Mouse (Mus musculus): Measurements from ENCODE around the gene Pfn3. TPM values are rescaled to one million over a fixed set of nuclear protein-coding genes. Genes with fewer than 3 reads are reported as not detected.

The Pfn3 gene
- total and polyA plus RNA-seq, 3 experiments, result not detected

GRCm38 (mm10) chr13:55411826-55412225 is 3.2 kb downstream of the Pfn3 start:
- TF ChIP-seq SMC3 (IDR thresholded peaks at IDR 0.05; ENCODE audit: low read depth, low read length), result no peak
- TF ChIP-seq IRF4 (IDR thresholded peaks at IDR 0.05; ENCODE audit: low read depth, low read length), result no peak
- TF ChIP-seq ZKSCAN1 (IDR thresholded peaks at IDR 0.05; ENCODE audit: borderline replicate concordance, low read depth, low read length), result no peak
- no peak for TF ChIP-seq E2F4 (IDR thresholded peaks at IDR 0.05; ENCODE audit: insufficient replicate concordance, low read depth, low read length)
- TF ChIP-seq MAFK (IDR thresholded peaks at IDR 0.05; ENCODE audit: insufficient replicate concordance, low read length), result no peak
- TF ChIP-seq CTCF (conservative IDR thresholded peaks at IDR 0.05 in 1 of 2, IDR thresholded peaks at IDR 0.05 in 1 of 2; ENCODE audit: low read depth in 2 of 2, low read length in 2 of 2), result no peak
- no peak for TF ChIP-seq TCF12 (IDR thresholded peaks at IDR 0.05; ENCODE audit: low read depth, low read length)
- no peak for TF ChIP-seq JUND (conservative IDR thresholded peaks at IDR 0.05; ENCODE audit: low read depth, low read length)
- no peak for TF ChIP-seq JUN (IDR thresholded peaks at IDR 0.05; ENCODE audit: insufficient read depth, low read depth, low read length)
- H3K4me2 ChIP-seq (ENCODE audit: insufficient read depth, low read depth, poor library complexity, severe bottlenecking), result no peak overlapping the region
- no peak overlapping the region for H3K4me3 ChIP-seq (replicated peaks in 1 of 3; ENCODE audit: low read depth in 2 of 3, low read length in 2 of 3, poor library complexity in 1 of 3)
- dilution Hi-C loops (cut with MboI; ENCODE audit: extremely low pct_ligation_motif_present, extremely low pct_unique_long_range_greater_than_20kb, low sequenced_read_pairs), result no loop called here
- DNase-seq (ENCODE audit: extremely low read depth), result no peak
- no peaks in the 10 kb centered on the region for H3K36me3 ChIP-seq (replicated peaks in 1 of 2; ENCODE audit: control insufficient read depth in 1 of 2, insufficient read depth in 1 of 2, low read length in 1 of 2)
- no peaks in the 10 kb centered on the region; a peak in 1 of 4 replicates for H3K4me1 ChIP-seq (ENCODE audit: control insufficient read depth in 1 of 2, insufficient read depth in 2 of 2)
- in situ Hi-C loops (cut with MboI; ENCODE audit: low pct_ligation_motif_present, low pct_unique_long_range_greater_than_20kb, low sequenced_read_pairs), result no loop called here
- no peaks in the 10 kb centered on the region for H3K79me2 ChIP-seq (replicated peaks; ENCODE audit: control insufficient read depth, extremely low read depth, insufficient read depth, poor library complexity, severe bottlenecking)
- H3K27ac ChIP-seq (ENCODE audit: insufficient read depth, low read depth), result no peak overlapping the region
- peaks cover 37% of the 10 kb centered on the region for H3K27me3 ChIP-seq (replicated peaks)
- no peak overlapping the region for H3K9ac ChIP-seq (ENCODE audit: insufficient read depth, low read depth)
- no peaks in the 10 kb centered on the region for H3K9me3 ChIP-seq (replicated peaks; ENCODE audit: low read length)

GRCm38 (mm10) chr13:55408546-55409120 is 6.4 kb downstream of the Pfn3 start:
- no peak for DNase-seq (ENCODE audit: extremely low read depth)
- Histone ChIP-seq H3K4me2 (ENCODE audit: insufficient read depth, low read depth, poor library complexity, severe bottlenecking) (no peak overlapping the region), H3K27ac (ENCODE audit: insufficient read depth, low read depth) (no peak overlapping the region), H3K4me3 (replicated peaks in 1 of 3; ENCODE audit: low read depth in 2 of 3, low read length in 2 of 3, poor library complexity in 1 of 3) (no peak overlapping the region), H3K36me3 (replicated peaks in 1 of 2; ENCODE audit: control insufficient read depth in 1 of 2, insufficient read depth in 1 of 2, low read length in 1 of 2) (no peaks in the 10 kb centered on the region), H3K9me3 (replicated peaks; ENCODE audit: low read length) (no peaks in the 10 kb centered on the region), H3K4me1 (ENCODE audit: control insufficient read depth in 1 of 2, insufficient read depth in 2 of 2) (peaks cover 7 to 24% of the 10 kb centered on the region in 2 experiments; a peak in 3 of 4 replicates), H3K79me2 (replicated peaks; ENCODE audit: control insufficient read depth, extremely low read depth, insufficient read depth, poor library complexity, severe bottlenecking) (no peaks in the 10 kb centered on the region), H3K9ac (ENCODE audit: insufficient read depth, low read depth) (no peak overlapping the region), H3K27me3 (replicated peaks) (peaks cover 48% of the 10 kb centered on the region)
- in situ Hi-C loops (cut with MboI; ENCODE audit: low pct_ligation_motif_present, low pct_unique_long_range_greater_than_20kb, low sequenced_read_pairs) (loop anchor here (5.0 kb wide), 1 partner anchor 114 kb away; no protein-coding TSS in a partner anchor), dilution Hi-C loops (cut with MboI; ENCODE audit: extremely low pct_ligation_motif_present, extremely low pct_unique_long_range_greater_than_20kb, low sequenced_read_pairs) (no loop called here)
- TF ChIP-seq UBTF (IDR thresholded peaks at IDR 0.05; ENCODE audit: low read depth, low read length), result no peak
- TF ChIP-seq ZC3H11A (IDR thresholded peaks at IDR 0.05; ENCODE audit: low read depth, low read length), result no peak
- no peak for TF ChIP-seq RAD21 (IDR thresholded peaks at IDR 0.05; ENCODE audit: low read depth, low read length)
- no peak for TF ChIP-seq TCF12 (IDR thresholded peaks at IDR 0.05; ENCODE audit: low read depth, low read length)
- no peak for TF ChIP-seq ZKSCAN1 (IDR thresholded peaks at IDR 0.05; ENCODE audit: borderline replicate concordance, low read depth, low read length)
- no peak for TF ChIP-seq CHD2 (IDR thresholded peaks at IDR 0.05; ENCODE audit: low read length)
- TF ChIP-seq GABPA (IDR thresholded peaks at IDR 0.05; ENCODE audit: insufficient replicate concordance, low read depth, low read length), result no peak
- no peak for TF ChIP-seq ETS1 (conservative IDR thresholded peaks at IDR 0.05; ENCODE audit: low read depth, low read length)
- TF ChIP-seq ZMIZ1 (IDR thresholded peaks at IDR 0.05; ENCODE audit: low read depth, low read length), result no peak
- TF ChIP-seq PAX5 (IDR thresholded peaks at IDR 0.05; ENCODE audit: low read length), result no peak
- no peak for TF ChIP-seq MEF2A (IDR thresholded peaks at IDR 0.05; ENCODE audit: borderline replicate concordance, low read depth, low read length)
- no peak for TF ChIP-seq MYC (IDR thresholded peaks at IDR 0.05; ENCODE audit: low read depth, low read length)
- no peak for TF ChIP-seq POLR2A (IDR thresholded peaks at IDR 0.05; ENCODE audit: low read depth, low read length)
- no peak for TF ChIP-seq JUN (IDR thresholded peaks at IDR 0.05; ENCODE audit: insufficient read depth, low read depth, low read length)
- no peak for TF ChIP-seq NELFE (IDR thresholded peaks at IDR 0.05; ENCODE audit: low read depth, low read length)
- TF ChIP-seq KAT2A (IDR thresholded peaks at IDR 0.05; ENCODE audit: insufficient replicate concordance, low read length), result no peak
- TF ChIP-seq RCOR1 (conservative IDR thresholded peaks at IDR 0.05; ENCODE audit: low read depth, low read length), result no peak

Measured in CH12.LX (cell line).